Mouse (Mus musculus): ENCODE results near the gene Ppp2r5d. TPM values are rescaled to one million over a fixed set of nuclear protein-coding genes. Genes with fewer than 3 reads are reported as not detected.
A peak's percentile ranks its signal among the peaks of the same experiment; 100 is the strongest.

The Ppp2r5d gene
- polyA plus RNA-seq, 1 experiment from 2014 or later: 88.0 TPM

DNA sequence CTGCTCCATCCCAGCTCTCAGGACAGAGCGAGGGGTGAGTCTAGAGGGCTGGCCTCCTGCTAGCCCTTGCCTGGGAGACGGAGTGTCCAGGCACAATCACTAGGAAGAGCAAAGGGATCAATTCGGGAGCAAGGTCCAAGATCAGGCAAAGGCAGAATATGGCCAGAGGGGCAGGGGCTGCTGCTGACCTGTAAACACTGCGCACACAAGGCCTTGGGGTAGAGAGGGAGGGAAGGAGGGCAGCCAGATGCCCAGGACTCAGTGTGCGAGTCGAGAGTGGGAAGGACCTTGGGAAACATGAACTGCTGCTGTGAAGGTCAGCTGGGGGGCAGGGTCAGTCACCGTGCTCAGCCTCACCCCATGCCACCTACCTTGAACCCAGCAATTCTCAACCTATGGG lies 30.4 kb upstream of the Ppp2r5d start:
- Histone ChIP-seq H3K4me1 (no peaks in the 10 kb centered on the region), H3K4me3 (no peak overlapping the region), H3K9ac (replicated peaks) (no peak overlapping the region), H3K4me2 (replicated peaks) (no peak overlapping the region), H3K36me3 (peaks cover 18% of the 10 kb centered on the region; the same call in 1 of the 2 replicates), H3K27me3 (no peaks in the 10 kb centered on the region), H3K27ac (replicated peaks) (no peak overlapping the region), H3K9me3 (no peaks in the 10 kb centered on the region)
- 93% methylated on average over 7 of the region's 7 CpGs for WGBS
- no peak for ATAC-seq (replicated peaks)

DNA sequence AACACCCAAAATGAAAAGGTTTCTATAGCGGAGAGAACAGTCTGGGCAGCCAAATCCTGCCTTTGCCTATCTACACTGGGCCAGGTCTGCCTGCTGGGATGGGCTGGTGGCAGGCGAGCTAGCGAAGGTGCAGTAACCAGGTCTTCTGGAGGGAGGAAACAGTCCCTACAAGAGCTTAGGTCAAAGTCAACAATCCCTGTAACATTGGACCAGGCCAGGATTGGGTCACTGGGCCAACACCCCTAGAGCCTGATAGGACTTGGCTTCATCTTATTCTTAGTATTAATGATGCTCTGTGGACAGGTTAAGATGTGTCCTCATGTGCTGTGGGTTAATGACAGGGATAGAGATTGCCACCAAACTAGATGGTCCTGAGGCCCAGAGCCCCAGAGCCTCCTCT lies 29.1 kb upstream of the Ppp2r5d start:
- Histone ChIP-seq H3K4me3 (no peak overlapping the region), H3K9ac (replicated peaks) (no peak overlapping the region), H3K4me2 (replicated peaks) (no peak overlapping the region), H3K4me1 (0 out of 2 replicates have a peak, but pooled peaks cover under 1% of the 10 kb centered on the region), H3K27ac (replicated peaks) (no peak overlapping the region), H3K9me3 (no peaks in the 10 kb centered on the region), H3K27me3 (peaks cover 1% of the 10 kb centered on the region; the same call in 1 of the 2 replicates), H3K36me3 (peaks cover 18% of the 10 kb centered on the region; the same call in 1 of the 2 replicates)
- 96% methylated on average over 3 of the region's 3 CpGs for WGBS
- ATAC-seq (replicated peaks): no peak

DNA sequence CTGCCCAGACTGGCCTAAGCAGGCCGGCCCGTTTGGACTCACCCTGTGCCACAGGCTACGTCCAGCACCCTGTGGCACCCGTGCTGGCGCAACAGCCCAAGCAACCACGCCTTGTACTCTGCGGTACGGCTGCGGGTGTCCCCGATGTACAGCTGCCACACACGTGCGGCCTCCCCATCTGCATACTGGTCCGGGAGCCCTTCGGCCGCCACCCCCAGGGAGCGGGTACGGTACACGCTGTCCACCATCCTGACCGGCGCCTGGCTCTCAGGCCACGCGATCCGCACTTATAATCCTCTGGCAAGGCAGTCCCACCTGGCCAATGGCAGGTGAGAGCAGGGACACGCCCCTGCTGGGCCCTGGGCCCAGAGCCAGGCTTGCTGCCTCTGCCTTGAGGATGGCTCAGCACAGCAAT lies 24.0 kb upstream of the Ppp2r5d start, which contains the start of gene Gnmt:
TSS of gene Gnmt (minus strand) at position 265 of the 415 bp plus-strand sequence.
- Histone ChIP-seq H3K9me3 (no peaks in the 10 kb centered on the region), H3K4me3 (no peak within 1 kb of the TSS), H3K4me2 (replicated peaks) (no peak within 1 kb of the TSS), H3K9ac (replicated peaks) (0 out of 2 replicates have a peak within 1 kb of the TSS, but pooled peaks have one; percentile 15), H3K36me3 (peaks cover 3% of the 10 kb centered on the region; the same call in 1 of the 2 replicates), H3K4me1 (0 out of 2 replicates have a peak, but pooled peaks cover 5% of the 10 kb centered on the region), H3K27ac (replicated peaks) (no peak within 1 kb of the TSS), H3K27me3 (peaks cover 7% of the 10 kb centered on the region; the same call in 1 of the 2 replicates)
- ATAC-seq (replicated peaks): no peak
- WGBS: 17% methylated on average over 24 of the region's 24 CpGs

DNA sequence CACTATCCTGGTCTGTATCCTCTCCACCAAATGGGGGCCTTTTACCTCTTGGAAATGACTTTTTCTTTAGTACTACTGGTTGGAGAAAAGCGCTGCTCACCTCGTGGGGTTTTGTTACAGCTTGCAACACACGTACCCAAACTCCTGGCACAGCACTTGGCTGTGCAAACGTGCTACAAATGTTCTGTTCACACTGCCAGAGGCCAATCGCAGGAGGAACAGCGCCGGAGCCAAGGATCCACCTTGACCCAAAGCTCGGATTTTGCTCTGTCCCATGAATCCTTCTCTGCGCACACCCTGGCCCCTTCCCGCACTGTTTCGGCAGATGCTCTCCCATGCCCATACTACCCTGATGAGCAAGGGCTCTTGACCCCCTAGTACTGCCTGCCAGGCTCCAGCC lies 23.6 kb upstream of the Ppp2r5d start:
- H3K4me3 ChIP-seq: no peak overlapping the region
- peaks cover 7% of the 10 kb centered on the region; the same call in 1 of the 2 replicates for H3K27me3 ChIP-seq
- no peak for ATAC-seq (replicated peaks)
- no peaks in the 10 kb centered on the region for H3K9me3 ChIP-seq
- H3K4me1 ChIP-seq: 0 out of 2 replicates have a peak, but pooled peaks cover 5% of the 10 kb centered on the region
- H3K27ac ChIP-seq (replicated peaks): no peak overlapping the region
- H3K9ac ChIP-seq (replicated peaks): no peak overlapping the region
- H3K4me2 ChIP-seq (replicated peaks): no peak overlapping the region
- H3K36me3 ChIP-seq: peaks cover 7% of the 10 kb centered on the region; the same call in 1 of the 2 replicates
- 50% methylated on average over 11 of the region's 11 CpGs for WGBS

DNA sequence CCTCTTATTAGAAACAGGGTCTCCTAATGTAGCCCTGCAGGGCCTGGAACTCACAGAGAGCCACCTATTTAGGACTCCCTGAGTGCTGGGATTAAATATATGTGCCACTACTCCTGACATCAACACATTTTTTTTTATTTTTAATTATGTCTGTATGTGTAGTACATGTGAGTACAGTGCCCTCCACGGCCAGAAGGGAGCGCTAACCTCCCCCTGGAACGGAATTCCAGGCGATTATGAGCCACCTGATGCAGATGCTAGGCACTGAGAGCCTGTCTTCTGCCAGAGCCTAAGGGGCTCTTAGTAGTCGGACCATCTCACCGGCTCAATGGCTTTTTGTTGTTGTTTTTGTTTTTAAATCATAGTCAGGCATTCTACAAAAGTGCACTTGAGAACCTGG lies 23.1 kb upstream of the Ppp2r5d start:
- H3K4me3 ChIP-seq: no peak overlapping the region
- H3K4me2 ChIP-seq (replicated peaks): no peak overlapping the region
- H3K27ac ChIP-seq (replicated peaks): no peak overlapping the region
- WGBS: 36% methylated on average over 6 of the region's 6 CpGs
- ATAC-seq (replicated peaks): no peak
- H3K9ac ChIP-seq (replicated peaks): no peak overlapping the region
- H3K36me3 ChIP-seq: peaks cover 11% of the 10 kb centered on the region; the same call in 1 of the 2 replicates
- no peaks in the 10 kb centered on the region for H3K9me3 ChIP-seq
- peaks cover 7% of the 10 kb centered on the region; the same call in 1 of the 2 replicates for H3K27me3 ChIP-seq
- H3K4me1 ChIP-seq: 0 out of 2 replicates have a peak, but pooled peaks cover 5% of the 10 kb centered on the region

DNA sequence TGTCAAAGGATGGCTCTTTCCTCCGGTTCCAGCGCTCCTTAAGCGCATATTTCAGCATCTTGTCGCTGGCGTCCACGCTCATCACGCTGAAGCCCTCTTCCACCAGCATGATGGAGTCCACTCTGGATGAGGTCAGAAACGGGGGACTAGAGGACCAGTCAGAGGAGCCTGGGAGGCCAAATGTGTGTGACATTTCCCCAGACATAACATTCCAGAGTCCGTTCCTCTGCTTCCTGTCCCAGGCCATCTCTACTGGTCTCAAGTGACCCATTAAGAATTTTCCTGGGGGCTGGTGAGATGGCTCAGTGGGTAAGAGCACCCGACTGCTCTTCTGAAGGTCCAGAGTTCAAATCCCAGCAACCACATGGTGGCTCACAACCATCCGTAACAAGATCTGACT lies 22.4 kb upstream of the Ppp2r5d start:
- H3K4me2 ChIP-seq (replicated peaks): no peak overlapping the region
- H3K4me3 ChIP-seq: no peak overlapping the region
- H3K27me3 ChIP-seq: peaks cover 7% of the 10 kb centered on the region; the same call in 1 of the 2 replicates
- WGBS: 90% methylated on average over 11 of the region's 11 CpGs
- H3K9me3 ChIP-seq: no peaks in the 10 kb centered on the region
- no peak for ATAC-seq (replicated peaks)
- no peak overlapping the region for H3K27ac ChIP-seq (replicated peaks)
- 0 out of 2 replicates have a peak, but pooled peaks cover 5% of the 10 kb centered on the region for H3K4me1 ChIP-seq
- no peak overlapping the region for H3K9ac ChIP-seq (replicated peaks)
- peaks cover 11% of the 10 kb centered on the region; the same call in 1 of the 2 replicates for H3K36me3 ChIP-seq

DNA sequence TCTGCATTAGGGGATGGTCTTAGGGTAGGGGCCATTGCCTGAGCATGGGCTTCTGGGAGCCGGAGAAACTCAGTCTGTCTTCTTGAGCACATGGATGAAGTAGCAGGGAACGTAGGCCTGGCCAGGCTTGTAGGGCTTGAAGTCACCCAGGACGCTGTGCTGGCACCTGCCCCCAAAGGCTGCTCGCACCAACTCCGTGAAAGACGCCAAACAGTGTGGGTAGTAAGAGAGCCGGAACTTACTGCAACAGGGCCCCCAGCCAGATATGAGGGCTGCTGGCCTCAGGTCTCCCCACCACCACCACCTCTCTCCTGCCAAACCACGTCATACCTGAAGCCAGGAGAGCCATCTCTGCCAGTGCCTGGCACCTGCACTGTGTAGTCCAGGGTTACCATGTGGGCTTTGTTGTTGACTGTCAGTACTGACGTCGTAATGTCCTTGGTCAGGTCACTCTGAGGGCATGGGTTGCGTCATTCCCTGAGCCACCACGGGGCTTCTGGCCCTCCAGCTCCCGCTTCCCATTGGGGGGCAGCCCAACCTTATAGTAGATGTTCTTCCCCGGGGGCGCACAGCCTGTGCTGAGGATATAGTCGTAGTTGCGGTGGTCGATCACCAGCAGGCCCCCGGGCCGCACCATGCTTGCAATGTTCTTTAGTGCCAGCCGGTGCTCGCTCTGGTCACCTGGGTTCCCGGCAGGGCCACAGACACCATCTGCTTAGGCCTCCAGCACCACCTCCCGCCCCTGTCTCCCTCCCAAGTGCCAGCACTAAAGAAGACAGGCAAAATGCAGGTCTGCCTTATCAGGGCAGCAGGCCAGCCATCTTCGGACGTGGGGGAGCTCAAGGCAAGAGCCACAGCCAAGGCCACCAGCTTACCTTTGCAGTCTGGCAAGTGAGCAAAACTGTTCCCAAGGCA lies 21.1 kb upstream of the Ppp2r5d start:
- no peak overlapping the region for H3K4me2 ChIP-seq (replicated peaks)
- 0 out of 2 replicates have a peak, but pooled peaks cover 5% of the 10 kb centered on the region for H3K4me1 ChIP-seq
- H3K27me3 ChIP-seq: peaks cover 7% of the 10 kb centered on the region; the same call in 1 of the 2 replicates
- H3K36me3 ChIP-seq: peaks cover 16% of the 10 kb centered on the region; the same call in 1 of the 2 replicates
- no peak overlapping the region for H3K27ac ChIP-seq (replicated peaks)
- H3K9me3 ChIP-seq: no peaks in the 10 kb centered on the region
- no peak overlapping the region for H3K9ac ChIP-seq (replicated peaks)
- ATAC-seq (replicated peaks): no peak
- H3K4me3 ChIP-seq: no peak overlapping the region
- WGBS: 93% methylated on average over 26 of the region's 26 CpGs

DNA sequence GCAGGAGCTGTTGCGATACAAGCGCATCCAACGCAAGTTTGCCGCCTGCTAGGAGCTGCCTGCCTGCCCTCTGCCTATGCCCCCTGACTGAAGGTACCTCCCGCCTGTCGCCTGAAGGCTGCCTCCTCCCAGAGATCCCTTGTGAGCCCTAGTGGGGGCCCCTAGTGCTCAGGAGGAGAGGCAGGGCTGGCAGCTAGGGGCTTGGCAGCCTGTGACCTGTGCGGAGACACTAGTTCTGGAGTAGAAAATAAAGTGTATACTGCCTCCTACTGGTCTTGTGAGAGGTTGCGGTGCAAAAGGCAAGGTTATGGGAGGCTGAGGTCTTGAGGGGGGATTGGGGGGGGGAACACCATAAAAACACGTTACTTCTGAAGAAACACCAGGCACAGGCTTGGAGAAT lies 20.4 kb upstream of the Ppp2r5d start:
- peaks cover 7% of the 10 kb centered on the region; the same call in 1 of the 2 replicates for H3K27me3 ChIP-seq
- 47% methylated on average over 9 of the region's 9 CpGs for WGBS
- 0 out of 2 replicates have a peak, but pooled peaks cover 5% of the 10 kb centered on the region for H3K4me1 ChIP-seq
- no peaks in the 10 kb centered on the region for H3K9me3 ChIP-seq
- H3K27ac ChIP-seq (replicated peaks): no peak overlapping the region
- H3K4me2 ChIP-seq (replicated peaks): no peak overlapping the region
- H3K36me3 ChIP-seq: peaks cover 16% of the 10 kb centered on the region; the same call in 1 of the 2 replicates
- H3K4me3 ChIP-seq: no peak overlapping the region
- no peak for ATAC-seq (replicated peaks)
- H3K9ac ChIP-seq (replicated peaks): no peak overlapping the region

DNA sequence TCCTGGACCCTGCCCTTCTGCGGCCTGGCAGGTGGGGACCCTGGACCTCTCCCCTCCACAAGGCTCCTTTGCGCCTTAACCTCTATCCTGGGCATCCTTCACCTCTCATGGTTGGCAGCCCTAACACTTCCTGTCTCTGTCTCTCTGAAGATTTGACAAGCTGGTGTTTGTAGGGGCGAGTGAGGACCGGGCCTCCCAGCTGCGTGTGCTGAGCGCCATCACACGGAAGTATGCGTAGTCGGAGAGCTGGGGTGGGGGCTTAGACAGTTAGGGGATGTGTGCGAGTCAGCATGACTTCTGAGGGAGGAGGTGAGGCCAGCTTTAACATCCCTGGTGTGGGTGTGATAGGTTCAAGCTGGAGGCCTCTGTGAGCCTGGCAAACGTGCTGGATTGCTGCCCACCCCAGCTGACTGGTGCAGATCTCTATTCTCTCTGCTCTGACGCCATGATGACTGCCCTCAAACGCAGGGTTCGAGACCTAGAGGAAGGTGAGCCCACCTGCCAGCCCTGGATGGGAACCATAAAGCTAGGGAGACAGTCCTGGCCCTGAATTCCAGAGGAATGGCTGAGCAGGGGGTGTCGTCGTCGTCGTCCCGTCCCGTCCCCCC lies 19.7 kb upstream of the Ppp2r5d start:
- Histone ChIP-seq H3K4me3 (no peak overlapping the region), H3K4me2 (replicated peaks) (no peak overlapping the region), H3K9ac (replicated peaks) (no peak overlapping the region), H3K27me3 (peaks cover 7% of the 10 kb centered on the region; the same call in 1 of the 2 replicates), H3K4me1 (0 out of 2 replicates have a peak, but pooled peaks cover 5% of the 10 kb centered on the region), H3K9me3 (no peaks in the 10 kb centered on the region), H3K36me3 (peaks cover 16% of the 10 kb centered on the region; the same call in 1 of the 2 replicates), H3K27ac (replicated peaks) (no peak overlapping the region)
- WGBS: 82% methylated on average over 20 of the region's 20 CpGs
- ATAC-seq (replicated peaks): no peak

DNA sequence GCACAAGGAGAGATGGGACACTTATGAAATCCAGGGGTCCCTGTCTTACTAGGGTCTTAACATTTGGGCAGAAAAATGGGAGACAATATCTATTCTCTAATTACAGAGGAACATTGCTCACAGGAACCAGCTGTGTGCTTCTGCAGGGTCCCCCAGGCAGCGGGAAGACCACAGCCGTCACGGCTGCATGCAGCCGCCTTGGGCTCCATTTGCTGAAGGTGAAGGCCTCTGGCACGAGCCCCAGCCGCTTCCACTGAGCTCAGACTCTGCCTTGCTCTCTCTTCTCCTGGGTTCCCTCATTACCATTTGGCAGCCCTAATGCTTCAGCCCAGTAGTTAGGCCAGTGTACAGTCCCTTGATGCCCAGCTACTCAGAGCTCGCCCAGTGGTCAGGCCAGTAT lies 16.2 kb upstream of the Ppp2r5d start:
- H3K4me1 ChIP-seq: no peaks in the 10 kb centered on the region
- H3K27ac ChIP-seq (replicated peaks): no peak overlapping the region
- no peak overlapping the region for H3K4me2 ChIP-seq (replicated peaks)
- 83% methylated on average over 7 of the region's 7 CpGs for WGBS
- ATAC-seq (replicated peaks): no peak
- no peaks in the 10 kb centered on the region for H3K27me3 ChIP-seq
- peaks cover 16% of the 10 kb centered on the region; the same call in 1 of the 2 replicates for H3K36me3 ChIP-seq
- H3K9ac ChIP-seq (replicated peaks): no peak overlapping the region
- H3K4me3 ChIP-seq: no peak overlapping the region
- no peaks in the 10 kb centered on the region for H3K9me3 ChIP-seq

DNA sequence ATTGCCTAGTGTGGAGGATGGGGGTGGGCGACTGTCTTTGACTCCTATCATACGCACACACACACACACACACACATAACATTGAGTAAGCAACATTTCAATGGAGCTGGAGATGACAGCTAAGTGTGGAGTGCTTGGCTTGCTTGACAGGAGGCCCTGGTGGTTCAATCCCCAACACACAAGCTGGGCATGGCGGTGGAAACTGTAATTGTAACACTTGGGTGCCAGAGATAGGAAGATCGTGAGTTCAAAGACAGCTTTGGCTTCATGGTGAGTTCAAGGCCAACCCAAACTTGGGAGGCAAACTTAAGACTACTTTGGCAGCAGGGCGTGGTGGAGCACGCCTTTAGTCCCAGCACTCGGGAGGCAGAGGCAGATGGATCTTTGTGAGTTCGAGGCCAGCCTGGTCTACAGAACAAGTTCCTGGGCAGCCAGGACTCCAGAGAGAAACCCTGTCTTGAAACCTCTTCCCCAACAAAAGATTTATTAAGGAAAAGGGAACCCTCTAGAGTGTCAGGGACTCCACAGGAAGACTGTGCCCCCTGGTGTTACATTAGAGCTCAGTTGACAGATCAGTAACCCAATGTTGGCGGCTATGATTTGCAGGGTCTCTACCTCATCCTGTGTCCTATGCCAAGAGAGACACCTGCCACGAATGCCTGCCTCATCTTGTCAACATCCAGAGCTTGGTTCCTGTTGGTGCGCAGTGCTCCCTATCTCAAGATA lies 10.0 kb upstream of the Ppp2r5d start:
- Histone ChIP-seq H3K4me2 (replicated peaks) (no peak overlapping the region), H3K9me3 (no peaks in the 10 kb centered on the region), H3K27me3 (no peaks in the 10 kb centered on the region), H3K36me3 (peaks cover 16% of the 10 kb centered on the region; the same call in 1 of the 2 replicates), H3K9ac (replicated peaks) (no peak overlapping the region), H3K27ac (replicated peaks) (no peak overlapping the region), H3K4me3 (no peak overlapping the region), H3K4me1 (peaks cover 19% of the 10 kb centered on the region)
- ATAC-seq (replicated peaks): no peak
- WGBS: 96% methylated on average over 11 of the region's 11 CpGs
